Mouse (Mus musculus): ENCODE data around the gene A630095N17Rik.
A peak's percentile ranks its signal among the peaks of the same experiment; 100 is the strongest.

The A630095N17Rik gene

DNA sequence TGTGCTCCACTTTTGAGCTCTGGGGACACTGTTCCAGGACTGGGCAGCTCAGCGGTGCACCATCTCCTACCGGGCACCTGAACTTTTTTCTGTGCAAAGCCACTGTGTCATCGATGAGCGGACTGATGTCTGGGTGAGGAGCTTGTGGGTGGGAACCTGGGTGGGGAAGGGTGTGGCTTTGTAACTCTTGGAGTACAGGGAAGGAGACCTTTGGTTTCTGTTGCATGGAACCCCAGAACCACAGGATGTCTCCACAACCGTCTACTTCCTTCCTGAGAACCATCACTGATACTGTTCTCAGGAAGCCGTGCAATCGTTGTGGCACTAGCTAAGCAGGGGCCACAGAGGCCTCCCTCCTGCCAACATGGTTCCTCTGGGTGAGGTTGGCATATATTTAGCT is 18.8 kb downstream of the A630095N17Rik start:
- no peak for DNase-seq (ENCODE audit: low spot score)

- no peak for DNase-seq (ENCODE audit: low spot score)
These were observed 19.4 kb downstream of the A630095N17Rik start for GRCm38 (mm10) chr1:75212542-75212941.

DNA sequence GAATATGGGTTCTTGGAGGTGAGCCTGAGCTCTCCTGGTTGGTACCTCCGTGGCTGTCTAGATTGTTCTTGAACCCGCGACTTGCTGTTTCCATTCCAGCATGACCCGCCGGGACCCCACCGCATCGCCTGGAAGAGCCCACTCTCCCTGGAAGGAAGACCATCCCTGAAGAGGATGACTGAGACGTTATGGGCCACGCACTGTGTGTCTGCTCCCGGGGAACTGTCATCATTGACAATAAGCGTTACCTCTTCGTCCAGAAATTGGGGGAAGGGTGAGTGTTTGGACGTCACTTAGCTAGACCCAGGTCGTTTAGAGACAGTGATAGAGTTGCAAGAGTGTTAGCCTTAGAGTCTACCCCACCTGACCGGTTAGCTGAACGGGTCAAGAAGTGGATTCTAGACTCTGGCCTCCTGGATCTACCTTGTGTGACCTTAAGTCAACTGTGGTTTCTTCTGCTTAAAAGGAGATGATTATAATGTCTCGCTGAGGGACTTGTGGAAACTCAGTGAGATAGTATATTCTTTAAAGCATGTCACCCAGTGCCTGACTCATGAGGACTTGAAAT is 20.7 kb downstream of the A630095N17Rik start:
- DNase-seq (ENCODE audit: low spot score): no peak

DNA sequence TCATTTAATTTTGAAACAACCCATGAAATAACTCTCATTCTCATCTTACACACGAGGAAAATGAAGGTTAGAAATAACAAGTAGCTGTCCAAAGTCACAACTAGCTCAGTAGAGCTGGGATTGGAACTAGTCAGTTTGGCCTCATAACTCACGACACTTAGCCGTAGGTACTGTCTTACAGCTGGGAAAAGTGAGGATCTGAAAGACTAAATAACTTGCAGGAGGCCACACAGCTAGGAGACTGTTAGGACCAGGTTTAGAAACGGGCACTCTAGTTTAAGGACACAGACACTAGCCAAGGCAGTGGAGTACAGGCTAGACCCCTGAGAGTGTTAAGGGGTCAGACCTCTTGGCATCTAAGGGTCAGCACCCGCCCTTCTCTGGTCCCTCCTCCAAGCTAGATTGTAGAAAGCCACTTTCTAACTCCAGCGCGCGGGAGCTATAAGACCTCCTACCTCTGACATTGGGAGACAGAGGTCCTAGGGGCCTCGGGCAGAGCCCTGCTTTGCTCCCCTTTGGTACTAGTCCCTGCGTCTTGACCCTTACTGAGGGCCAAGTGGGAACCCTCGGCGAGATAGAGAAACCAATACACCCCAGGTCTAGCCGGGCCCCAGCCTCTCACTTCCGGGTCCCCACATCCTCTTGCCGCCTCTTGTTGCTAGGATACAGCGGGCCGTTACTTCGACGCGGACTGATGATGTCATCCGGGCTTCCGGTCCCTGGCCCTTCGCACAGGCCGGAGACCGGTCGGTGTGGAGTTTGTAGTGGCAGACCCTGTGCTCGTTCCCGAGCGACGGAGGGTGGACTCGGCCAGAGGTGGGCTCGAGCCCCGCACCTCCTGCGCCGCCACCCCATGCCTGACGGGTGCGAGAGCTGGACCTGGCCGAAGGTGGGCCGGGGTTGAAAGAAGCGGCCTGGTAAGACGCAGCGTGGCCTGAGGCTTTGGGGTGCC is 21.5 kb downstream of the A630095N17Rik start, which contains the start of the genes Glb1l and Stk16:
Glb1l (minus strand) TSS at position 678 of the 952 bp plus-strand sequence.
Stk16 (plus strand) TSS at position 703 of the 952 bp plus-strand sequence.
- peak; percentile 98 for DNase-seq (ENCODE audit: low spot score)

DNA sequence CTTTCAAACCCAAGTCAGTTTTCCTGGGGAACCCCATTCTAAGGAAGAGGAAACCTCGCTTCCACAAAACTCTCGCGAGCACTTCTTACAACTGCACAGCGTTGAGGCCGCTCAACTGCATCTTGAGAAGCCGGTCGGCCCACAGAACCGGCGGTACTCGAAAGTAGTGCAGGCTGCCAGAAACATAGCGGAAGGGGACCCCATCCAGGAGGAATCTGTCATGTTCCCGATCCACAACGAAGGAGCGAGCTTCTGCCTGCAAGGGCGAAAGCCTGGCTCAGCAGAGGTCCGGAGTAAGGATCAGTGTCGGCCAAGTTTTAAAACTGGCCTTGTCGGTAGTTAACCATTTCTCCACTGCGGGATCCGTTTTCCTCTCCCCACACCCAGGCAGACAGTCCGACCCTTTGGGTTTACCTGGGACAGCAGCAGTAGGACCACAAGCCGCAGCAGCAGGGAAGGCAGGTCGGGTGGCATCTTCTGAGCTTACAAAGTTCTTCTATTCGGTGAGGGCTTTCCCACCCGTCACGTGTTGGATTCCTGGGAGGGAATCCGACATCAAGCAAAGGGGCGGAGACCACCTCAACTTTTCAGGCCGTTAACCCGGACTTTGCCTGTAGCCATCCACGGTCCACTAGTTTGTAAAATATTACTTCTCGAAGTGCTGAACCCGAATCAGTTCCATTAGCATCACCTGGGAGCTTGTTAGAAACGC is 22.8 kb downstream of the A630095N17Rik start:
- peak; percentile 59 for DNase-seq (ENCODE audit: low spot score)

DNA sequence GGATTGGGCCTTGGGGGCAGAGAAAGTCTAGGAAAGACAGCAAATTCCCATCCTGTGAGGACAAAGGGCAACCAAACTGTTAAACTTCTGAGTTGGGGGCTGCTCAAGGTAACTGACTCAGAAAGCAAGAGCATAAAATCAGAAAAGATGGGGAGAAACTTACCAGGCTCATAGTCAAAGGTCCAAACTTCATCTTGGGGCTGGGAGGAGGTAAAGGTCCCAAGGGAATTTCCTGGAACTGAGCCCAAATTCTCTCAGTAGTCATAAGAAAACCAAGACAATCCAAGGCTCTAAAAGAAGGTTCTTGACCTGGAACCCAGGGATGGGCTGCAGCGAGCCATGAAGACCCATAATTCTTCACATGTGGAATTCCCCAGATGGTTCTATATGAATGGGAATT is 30.7 kb downstream of the A630095N17Rik start:
- no peak for DNase-seq (ENCODE audit: low spot score)

- peak; percentile 49 for DNase-seq (ENCODE audit: low spot score)
These were observed 39.5 kb downstream of the A630095N17Rik start for GRCm38 (mm10) chr1:75192452-75192851.

- DNase-seq (ENCODE audit: low spot score): peak; percentile 99
These were observed 40.1 kb downstream of the A630095N17Rik start, which contains the start of the genes Ankzf1 and Atg9a for GRCm38 (mm10) chr1:75191622-75192402. TSS of gene Ankzf1 (plus strand) at chr1:75192151. TSS of gene Atg9a (minus strand) at chr1:75192196.

GRCm38 (mm10) chr1:75191258-75191621 is 40.7 kb downstream of the A630095N17Rik start:
- DNase-seq (ENCODE audit: low spot score): no peak

GRCm38 (mm10) chr1:75190577-75190976 is 41.3 kb downstream of the A630095N17Rik start:
- no peak for DNase-seq (ENCODE audit: low spot score)

DNA sequence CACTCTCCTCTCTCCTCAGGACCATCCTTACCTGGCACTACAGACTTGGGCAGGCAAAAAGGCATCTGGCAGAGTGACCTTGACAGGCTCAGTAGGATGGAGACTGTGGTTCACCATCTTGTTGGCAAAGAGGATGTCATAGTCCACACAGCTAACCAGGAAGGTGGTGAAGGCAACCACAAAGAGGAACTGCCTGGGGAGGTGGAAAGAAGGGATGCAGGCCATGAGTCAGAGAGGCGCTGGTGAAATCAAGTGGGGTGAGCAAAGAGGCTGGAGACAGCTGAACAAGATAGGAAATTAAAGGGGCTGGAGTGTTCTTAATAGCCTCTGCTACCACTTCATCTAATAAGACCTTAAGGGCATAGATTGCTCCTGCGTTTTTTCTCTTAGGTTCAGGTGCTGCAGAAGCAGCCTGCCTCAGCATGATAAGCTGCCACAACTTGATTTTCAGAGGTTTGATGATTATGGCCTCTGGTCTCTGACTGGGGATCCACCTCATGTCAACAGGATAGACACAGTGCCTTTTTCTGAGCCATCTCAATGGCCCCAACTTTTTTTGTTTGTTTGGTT is 43.9 kb downstream of the A630095N17Rik start:
- DNase-seq (ENCODE audit: low spot score): no peak

DNA sequence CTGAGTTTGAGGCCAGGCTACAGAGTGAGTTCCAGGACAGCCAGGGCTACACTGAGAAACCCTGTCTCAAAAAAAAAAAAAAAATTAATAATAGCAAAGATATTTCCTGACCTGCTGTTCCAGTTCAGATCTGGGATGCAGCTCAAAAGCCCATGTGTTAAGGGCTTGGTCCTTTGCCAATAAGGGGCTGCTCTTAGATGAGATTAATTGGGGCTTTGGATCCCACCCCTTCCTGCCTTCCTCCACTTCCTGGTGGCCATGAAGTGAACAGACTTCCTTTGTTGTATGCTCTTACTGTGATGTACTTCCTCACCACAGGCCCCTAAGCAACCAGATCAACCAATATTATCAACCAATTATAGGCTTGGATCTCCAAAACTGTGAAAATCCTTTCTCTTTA is 44.8 kb downstream of the A630095N17Rik start:
- no peak for DNase-seq (ENCODE audit: low spot score)

GRCm38 (mm10) chr1:75185495-75185894 is 46.4 kb downstream of the A630095N17Rik start:
- DNase-seq (ENCODE audit: low spot score): no peak

DNA sequence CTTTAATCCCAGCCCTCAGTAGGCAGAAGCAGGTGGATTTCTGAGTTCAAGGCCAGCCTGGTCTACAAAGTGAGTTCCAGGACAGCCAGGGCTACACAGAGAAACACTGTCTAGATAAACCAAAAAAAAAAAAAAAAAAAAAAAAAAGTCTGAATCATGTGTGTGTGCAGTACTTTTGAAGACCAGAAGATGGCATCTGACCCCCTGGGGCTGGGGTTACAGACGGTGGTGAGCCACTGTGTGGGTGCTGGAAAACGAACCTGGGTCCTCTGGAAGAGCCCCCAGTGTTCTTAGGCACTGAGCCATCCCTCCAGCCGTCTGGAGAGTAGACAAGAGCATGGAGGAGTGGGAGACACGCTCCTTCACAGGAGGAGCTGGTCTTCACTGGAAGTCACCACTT is 49.7 kb downstream of the A630095N17Rik start:
- DNase-seq (ENCODE audit: low spot score): no peak

GRCm38 (mm10) chr1:75181377-75181870 is 50.5 kb downstream of the A630095N17Rik start:
- no peak for DNase-seq (ENCODE audit: low spot score)

- DNase-seq (ENCODE audit: low spot score): no peak
These were observed 51.2 kb downstream of the A630095N17Rik start for GRCm38 (mm10) chr1:75180741-75181140.

DNA sequence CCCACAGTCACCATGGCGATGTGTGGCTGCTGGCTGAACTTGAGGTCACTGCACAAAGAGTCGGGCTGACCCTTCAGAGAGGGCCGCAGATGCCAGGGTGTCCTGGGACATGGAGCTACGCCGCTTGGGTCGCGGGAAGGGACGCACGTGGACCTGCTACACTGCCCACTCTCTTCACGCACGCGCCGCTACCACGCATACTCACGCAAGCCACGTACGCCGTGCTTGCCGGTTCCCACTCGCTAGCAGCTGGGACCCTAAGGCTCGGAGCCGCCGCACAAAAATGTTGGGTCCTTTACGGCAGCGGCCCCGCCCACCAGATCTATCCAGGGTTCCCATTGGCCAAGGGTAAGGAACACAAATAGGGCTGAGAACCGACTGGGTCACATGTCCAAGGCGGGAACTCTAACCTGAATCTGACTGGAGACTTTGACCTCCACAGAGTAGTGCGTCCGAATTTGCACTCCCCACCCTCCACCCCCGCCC is 51.8 kb downstream of the A630095N17Rik start, which contains the start of gene Abcb6:
Abcb6 (minus strand) TSS at position 288 of the 486 bp plus-strand sequence.
- peak; percentile 97 for DNase-seq (ENCODE audit: low spot score)

DNA sequence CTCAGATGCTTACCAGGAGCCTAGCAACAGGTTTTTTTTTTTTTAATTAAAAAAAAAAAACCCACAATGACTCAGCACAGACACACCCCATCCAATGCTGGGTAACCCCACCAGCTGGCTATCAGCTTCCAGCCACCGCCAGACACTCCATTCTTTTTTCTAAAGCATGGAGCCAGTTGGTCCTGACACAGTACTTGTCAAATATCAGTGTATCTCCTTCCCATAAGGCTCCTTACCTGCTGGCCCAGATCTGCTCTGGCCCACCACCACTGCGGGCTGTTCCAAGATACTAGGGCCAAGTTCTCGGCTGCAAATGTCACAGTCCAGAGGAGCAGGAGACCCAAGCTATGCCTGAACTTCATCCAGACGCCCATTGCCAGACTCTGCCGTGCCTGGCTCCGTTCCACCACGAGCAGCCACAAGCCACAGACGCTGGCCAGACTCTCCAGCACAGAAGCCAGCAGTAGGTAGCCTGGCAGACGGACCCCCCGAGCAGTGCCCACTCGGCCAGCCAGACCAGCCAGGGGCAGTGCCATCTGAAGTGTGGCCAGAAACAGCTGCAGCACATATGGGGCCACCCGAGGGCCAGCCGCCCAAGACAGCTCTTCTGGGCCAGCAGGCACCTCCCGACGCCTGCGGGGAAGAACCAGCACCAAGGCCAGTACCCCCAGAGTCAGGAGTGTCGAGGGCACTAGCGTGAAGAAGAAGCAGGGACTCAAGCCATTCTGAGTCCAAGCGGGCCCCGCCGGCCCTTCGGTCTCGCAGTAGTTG is 52.4 kb downstream of the A630095N17Rik start:
- peak; percentile 22 for DNase-seq (ENCODE audit: low spot score)
